Mouse (Mus musculus) heart, adult 2 months (tissue): ENCODE measurements at regions not wholly inside any gene's neighbourhood (a gene's known extent, or its start where the extent isn't known, plus 50 kb on each side); places are given as distances from the start of the nearest gene placed in this dataset.

Experiments
- CTCF ChIP-seq: fragments of 200-600 bp; IDR thresholded peaks from 2 replicates; pipeline ENCODE4 v1.8.1; 2022; ENCODE audit warnings: antibody characterized with exemption, mild to moderate bottlenecking, moderate library complexity
- POLR2A ChIP-seq: fragments of 200-500 bp; IDR thresholded peaks from 2 replicates; pipeline ENCODE4 v1.6.1; 2011; ENCODE audit warnings: mild to moderate bottlenecking, low read depth, low read length, control low read depth; ENCODE audit not compliant: insufficient read depth

DNA sequence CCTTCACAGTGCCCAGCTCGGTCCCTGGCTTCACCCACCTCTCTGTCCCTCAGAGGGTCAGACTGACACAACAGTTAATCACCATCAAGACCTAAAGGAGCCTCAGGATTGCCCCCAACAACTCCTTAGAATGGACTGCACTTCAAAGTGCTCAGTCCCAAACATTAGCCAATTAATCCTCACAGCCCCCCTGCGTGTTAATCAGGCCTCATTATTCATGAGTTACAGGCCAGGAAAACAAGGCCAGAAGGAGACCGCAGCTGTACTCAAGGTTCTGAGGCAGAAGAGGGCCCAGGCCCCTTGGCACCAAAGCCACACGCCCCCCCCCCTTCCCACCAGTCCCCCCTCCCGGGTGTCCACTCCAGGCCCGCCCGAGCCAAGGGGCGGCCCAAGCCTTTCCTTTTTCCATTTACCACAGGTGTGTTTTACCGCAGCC lies 2163.8 kb upstream of the Gm7489 start:
- no peak for TF ChIP-seq CTCF
- no peak for TF ChIP-seq POLR2A
